Mouse (Mus musculus): ENCODE measurements at regions not wholly inside any gene's neighbourhood (a gene's known extent, or its start where the extent isn't known, plus 50 kb on each side); places are given as distances from the start of the nearest gene placed in this dataset.

DNA sequence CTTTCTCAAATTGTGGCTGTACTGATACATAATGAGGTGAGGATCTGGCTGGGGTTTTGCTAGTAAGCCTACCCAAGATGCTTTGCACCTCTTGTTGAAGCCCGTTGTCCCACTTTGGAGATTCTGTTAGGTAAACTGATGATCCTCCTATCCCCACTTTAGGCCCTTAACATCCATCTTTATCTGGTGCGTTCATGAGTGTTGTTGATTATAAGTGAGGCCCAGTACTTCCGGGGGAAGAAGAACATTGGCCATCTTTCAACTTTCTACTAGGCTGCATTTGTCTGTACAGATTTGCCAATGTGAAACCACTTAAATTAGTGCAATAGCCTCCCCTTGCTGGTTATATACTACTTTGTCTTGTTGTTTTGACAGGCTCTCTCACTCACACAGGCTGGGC is 331.3 kb upstream of the Tmc3 start:
- Histone ChIP-seq H3K27me3 (ENCODE audit: control insufficient read depth in 1 of 2, insufficient read depth in 2 of 2, low read length in 2 of 2) (no peaks in the 10 kb centered on the region), H3K79me2 (ENCODE audit: control insufficient read depth, insufficient read depth, low read length, poor library complexity) (no peaks in the 10 kb centered on the region), H3K4me1 (ENCODE audit: control insufficient read depth in 1 of 2, insufficient read depth in 2 of 2, low read length in 2 of 2) (no peaks in the 10 kb centered on the region), H3K27ac (ENCODE audit: control insufficient read depth, low read depth, low read length) (no peak overlapping the region), H3K36me3 (ENCODE audit: control insufficient read depth in 1 of 2, insufficient read depth in 2 of 2, low read length in 2 of 2) (no peaks in the 10 kb centered on the region), H3K9me3 (replicated peaks; ENCODE audit: insufficient read depth, low read length) (no peaks in the 10 kb centered on the region), H3K4me3 (ENCODE audit: control insufficient read depth in 1 of 2, insufficient read depth in 1 of 2, low read depth in 2 of 2, low read length in 2 of 2) (no peak overlapping the region), H3K9ac (ENCODE audit: control insufficient read depth, low read depth, low read length, poor library complexity, severe bottlenecking) (no peak overlapping the region)
- TF ChIP-seq SIN3A (IDR thresholded peaks at IDR 0.05; ENCODE audit: low read length), result no peak
- TF ChIP-seq SMC3 (IDR thresholded peaks at IDR 0.05; ENCODE audit: low read depth, low read length), result no peak
- no peak for TF ChIP-seq ZMIZ1 (IDR thresholded peaks at IDR 0.05; ENCODE audit: low read depth, low read length)
- no peak for TF ChIP-seq KAT2A (conservative IDR thresholded peaks at IDR 0.05; ENCODE audit: low read depth, low read length)
- TF ChIP-seq GABPA (IDR thresholded peaks at IDR 0.05; ENCODE audit: low read depth, low read length), result no peak
- no peak for TF ChIP-seq GATA1 (IDR thresholded peaks at IDR 0.05; ENCODE audit: low read depth, low read length)
- TF ChIP-seq MAZ (IDR thresholded peaks at IDR 0.05; ENCODE audit: low read depth, low read length), result no peak
- TF ChIP-seq POLR2AphosphoS2 (IDR thresholded peaks at IDR 0.05; ENCODE audit: low read length), result no peak
- no peak for TF ChIP-seq MXI1 (IDR thresholded peaks at IDR 0.05; ENCODE audit: low read depth, low read length)
- TF ChIP-seq MYC (IDR thresholded peaks at IDR 0.05; ENCODE audit: low read depth, low read length), result no peak
- no peak for TF ChIP-seq TAL1 (IDR thresholded peaks at IDR 0.05; ENCODE audit: low read length)
- TF ChIP-seq TBP (IDR thresholded peaks at IDR 0.05; ENCODE audit: low read depth, low read length), result no peak
- TF ChIP-seq POLR2A (IDR thresholded peaks at IDR 0.05; ENCODE audit: control insufficient read depth in 1 of 2, insufficient read depth in 1 of 2, low read depth in 1 of 2, low read length in 2 of 2, poor library complexity in 1 of 2), result no peak
- no peak for TF ChIP-seq ZC3H11A (IDR thresholded peaks at IDR 0.05; ENCODE audit: low read depth, low read length)
- no peak for TF ChIP-seq ZKSCAN1 (IDR thresholded peaks at IDR 0.05; ENCODE audit: low read depth, low read length)
- no peak for TF ChIP-seq CTCF (IDR thresholded peaks at IDR 0.05 in 2 of 3, conservative IDR thresholded peaks at IDR 0.05 in 1 of 3; ENCODE audit: control insufficient read depth in 1 of 3, insufficient read depth in 1 of 3, low read depth in 2 of 3, low read length in 3 of 3, poor library complexity in 1 of 3, severe bottlenecking in 1 of 3)
- TF ChIP-seq TCF12 (IDR thresholded peaks at IDR 0.05; ENCODE audit: low read depth, low read length), result no peak
- no peak for TF ChIP-seq HCFC1 (IDR thresholded peaks at IDR 0.05; ENCODE audit: low read depth, low read length)
- TF ChIP-seq USF1 (IDR thresholded peaks at IDR 0.05; ENCODE audit: low read depth, low read length), result no peak
- no peak for TF ChIP-seq NELFE (IDR thresholded peaks at IDR 0.05; ENCODE audit: low read depth, low read length)
- no peak for DNase-seq (ENCODE audit: low read depth, low spot score)

DNA sequence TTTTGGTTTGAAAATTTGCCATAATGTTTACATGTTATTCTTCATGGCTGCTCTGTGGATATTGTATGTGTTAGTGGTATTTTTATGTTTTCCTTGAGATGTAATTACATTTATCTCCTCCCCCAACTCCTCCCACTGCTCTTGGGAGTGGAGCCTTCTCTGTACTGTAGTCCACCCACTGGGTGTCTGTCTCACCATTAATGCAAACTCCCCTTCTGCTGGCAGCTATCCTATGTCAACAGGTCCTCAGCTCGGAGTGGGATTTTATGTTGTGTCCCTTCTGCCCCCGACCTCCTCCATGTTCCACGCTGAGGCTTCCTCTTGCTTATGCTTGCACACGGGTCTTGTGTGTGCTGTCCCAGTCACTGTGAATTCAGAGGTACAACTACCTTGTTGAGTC is 330.3 kb upstream of the Tmc3 start:
- no peaks in the 10 kb centered on the region for H3K36me3 ChIP-seq (ENCODE audit: control insufficient read depth in 1 of 2, insufficient read depth in 2 of 2, low read length in 2 of 2)
- no peak overlapping the region for H3K4me3 ChIP-seq (ENCODE audit: control insufficient read depth in 1 of 2, insufficient read depth in 1 of 2, low read depth in 2 of 2, low read length in 2 of 2)
- no peaks in the 10 kb centered on the region for H3K79me2 ChIP-seq (ENCODE audit: control insufficient read depth, insufficient read depth, low read length, poor library complexity)
- no peaks in the 10 kb centered on the region for H3K9me3 ChIP-seq (replicated peaks; ENCODE audit: insufficient read depth, low read length)
- TF ChIP-seq RCOR1 (IDR thresholded peaks at IDR 0.05; ENCODE audit: low read depth, low read length) (no peak), ETS1 (IDR thresholded peaks at IDR 0.05; ENCODE audit: low read depth, low read length) (no peak), CHD1 (IDR thresholded peaks at IDR 0.05; ENCODE audit: low read depth, low read length) (no peak)
- no peak for DNase-seq (ENCODE audit: low read depth, low spot score)
- H3K27me3 ChIP-seq (ENCODE audit: control insufficient read depth in 1 of 2, insufficient read depth in 2 of 2, low read length in 2 of 2), result no peaks in the 10 kb centered on the region
- H3K9ac ChIP-seq (ENCODE audit: control insufficient read depth, low read depth, low read length, poor library complexity, severe bottlenecking), result no peak overlapping the region
- H3K4me1 ChIP-seq (ENCODE audit: control insufficient read depth in 1 of 2, insufficient read depth in 2 of 2, low read length in 2 of 2), result no peaks in the 10 kb centered on the region
- no peak overlapping the region for H3K27ac ChIP-seq (ENCODE audit: control insufficient read depth, low read depth, low read length)
